ENCODE assay signal across 8 mouse cellular contexts in the genomic region with DNA sequence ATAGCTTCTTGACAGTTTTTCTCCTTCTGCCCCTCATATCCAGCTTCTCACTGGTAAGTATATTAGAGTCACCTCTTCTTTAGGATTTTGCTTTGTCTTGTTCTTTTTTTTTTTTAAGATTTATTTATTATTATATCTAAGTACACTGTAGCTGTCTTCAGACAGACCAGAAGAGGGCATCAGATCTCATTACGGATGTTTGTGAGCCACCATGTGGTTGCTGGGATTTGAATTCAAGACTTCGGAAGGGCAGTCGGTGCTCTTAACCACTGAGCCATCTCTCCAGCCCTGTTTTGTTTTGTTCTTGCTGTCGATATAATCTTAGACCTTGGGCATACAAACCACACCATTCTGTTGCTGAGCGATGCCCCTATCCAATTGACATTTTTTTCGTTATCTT. TPM values are rescaled to one million over a fixed set of nuclear protein-coding genes. Genes with fewer than 3 reads are reported as not detected.
DNase-seq lines count a peak whose midpoint lies in the region; ATAC-seq lines count a peak whose summit lies in the region.
"Not testable (repeated sequence)": the region's sequence is repeated elsewhere in the genome, so short reads cannot be mapped to it uniquely, and the experiment has no call there.

A gene (minus strand): TSS at position 155 of the 400 bp plus-strand sequence.

- peak; percentile 21 for DNase-seq in brain, adult 2 months (ENCODE audit: low read depth, low spot score)
- DNase-seq in kidney, adult 9 months, result peak; percentile 61
- not testable (repeated sequence) for DNase-seq in limb, embryonic 11.5 days (ENCODE audit: low spot score)
- peak; percentile 53 for DNase-seq in splenic B cell, adult 2 months (ENCODE audit: low read depth, low spot score)

- peaks cover 15% of the 10 kb centered on the region for H3K4me1 ChIP-seq in forebrain, embryonic 12.5 days
- not testable (repeated sequence) for H3K4me1 ChIP-seq in heart, embryonic 14.5 days (ENCODE audit: control insufficient read depth in 2 of 2, insufficient read depth in 2 of 2, low read length in 2 of 2); limb, embryonic 11.5 days (ENCODE audit: control insufficient read depth, insufficient read depth, low read length)

- H3K27ac ChIP-seq in forebrain, embryonic 12.5 days, result peak within 1 kb of the TSS; percentile 81
- peak within 1 kb of the TSS; percentile 82 to 91 for H3K27ac ChIP-seq in heart, embryonic 14.5 days (replicated peaks in 1 of 2; ENCODE audit: control insufficient read depth in 1 of 2, insufficient read depth in 1 of 2, low read depth in 2 of 2, low read length in 2 of 2)
- peak within 1 kb of the TSS; percentile 75 for H3K27ac ChIP-seq in limb, embryonic 11.5 days (replicated peaks; ENCODE audit: low read depth, low read length)

- peak within 1 kb of the TSS; percentile 66 for H3K4me3 ChIP-seq in forebrain, embryonic 12.5 days (replicated peaks)
- H3K4me3 ChIP-seq in heart, embryonic 14.5 days (ENCODE audit: control insufficient read depth in 1 of 2, insufficient read depth in 1 of 2, low read depth in 1 of 2, low read length in 2 of 2), result peak within 1 kb of the TSS; percentile 66 to 67
- H3K4me3 ChIP-seq in limb, embryonic 11.5 days (ENCODE audit: low read depth, low read length), result peak within 1 kb of the TSS; percentile 64

- 39% methylated on average over 6 of the region's 6 CpGs for WGBS in forebrain, embryonic 12.5 days
- WGBS in heart, embryonic 14.5 days, result 38% methylated on average over 6 of the region's 6 CpGs
- WGBS in limb, embryonic 11.5 days, result 38% methylated on average over 6 of the region's 6 CpGs

- not testable (repeated sequence) for H3K36me3 ChIP-seq in forebrain, embryonic 12.5 days (replicated peaks); limb, embryonic 11.5 days (ENCODE audit: control insufficient read depth, insufficient read depth, low read length); splenic B cell, adult 2 months (ENCODE audit: control insufficient read depth, insufficient read depth, low read length, poor library complexity, severe bottlenecking)
- peaks cover 21% of the 10 kb centered on the region for H3K36me3 ChIP-seq in heart, embryonic 14.5 days (ENCODE audit: control insufficient read depth, insufficient read depth, low read length)

- not testable (repeated sequence) for H3K27me3 ChIP-seq in forebrain, embryonic 12.5 days; heart, embryonic 14.5 days (ENCODE audit: control insufficient read depth, insufficient read depth, low read length); limb, embryonic 11.5 days (ENCODE audit: control insufficient read depth, insufficient read depth, low read length); splenic B cell, adult 2 months (ENCODE audit: control insufficient read depth, insufficient read depth, low read length, poor library complexity, severe bottlenecking)

- H3K9ac ChIP-seq in forebrain, embryonic 12.5 days, result peak within 1 kb of the TSS; percentile 74
- peak within 1 kb of the TSS; percentile 80 for H3K9ac ChIP-seq in heart, embryonic 14.5 days (ENCODE audit: low read length)
- H3K9ac ChIP-seq in limb, embryonic 11.5 days (ENCODE audit: low read length), result peak within 1 kb of the TSS; percentile 65

- H3K4me2 ChIP-seq in forebrain, embryonic 12.5 days, result peak within 1 kb of the TSS; percentile 82
- peak within 1 kb of the TSS; percentile 87 for H3K4me2 ChIP-seq in heart, embryonic 14.5 days (ENCODE audit: low read length)
- H3K4me2 ChIP-seq in limb, embryonic 11.5 days (ENCODE audit: low read depth, severe bottlenecking), result peak within 1 kb of the TSS; percentile 53

- ATAC-seq in CD4-positive, CD25-positive, alpha-beta regulatory T cell, adult 4 months, result peak; percentile 12
- ATAC-seq in forebrain, embryonic 12.5 days (ENCODE audit: low FRiP score); heart, embryonic 14.5 days (ENCODE audit: insufficient number of reproducible peaks, insufficient read depth, low FRiP score, low read depth); limb, embryonic 11.5 days (ENCODE audit: insufficient number of reproducible peaks, low FRiP score, low TSS enrichment, low read depth); megakaryocyte progenitor cell, adult 5-6 weeks (replicated peaks; ENCODE audit: poor library complexity): not testable (repeated sequence)

- H3K9me3 ChIP-seq in forebrain, embryonic 12.5 days; heart, embryonic 14.5 days (ENCODE audit: control insufficient read depth, low read length); limb, embryonic 11.5 days (ENCODE audit: control insufficient read depth, low read length): not testable (repeated sequence)

RNA-seq across cellular contexts. Expression of the gene that starts here (rescaled TPM):
- 10 to 100 TPM; 35.0 to 39.5 TPM for polyA plus RNA-seq in CD4-positive, CD25-positive, alpha-beta regulatory T cell, adult 4 months (2017; shearing (Covaris generic))
- 75.8 and 78.8 TPM in 2 replicates for polyA plus RNA-seq in forebrain, embryonic 12.5 days (2016; fragmentation: Nextera tagmentation; extraction: Ambion mirVana)
- polyA plus RNA-seq in heart, embryonic 14.5 days (2014; fragmentation: Nextera tagmentation; extraction: Ambion mirVana), result 48.4 and 53.5 TPM in 2 replicates
- polyA plus RNA-seq in limb, embryonic 11.5 days (2014; fragmentation: Nextera tagmentation; extraction: Ambion mirVana), result 75.7 and 79.4 TPM in 2 replicates
- 31.5 and 32.8 TPM in 2 replicates for total RNA-seq in megakaryocyte progenitor cell, adult 5-6 weeks (2015)
- 33.3 and 34.5 TPM in 2 replicates for total RNA-seq in megakaryocyte progenitor cell, adult 5-6 weeks (2017)
